Mouse (Mus musculus) stomach, postnatal 0 days (tissue): ENCODE results near the gene Kctd21.

Experiments used
- CTCF ChIP-seq: IDR thresholded peaks from 2 replicates; pipeline ENCODE4 v1.5.1; 2016; ENCODE audit warnings: antibody characterized with exemption, low read depth, mild to moderate bottlenecking, moderate library complexity
- EP300 ChIP-seq: optimal IDR thresholded peaks from 2 replicates; pipeline ENCODE3; 2016; ENCODE audit warnings: antibody characterized with exemption

- TF ChIP-seq EP300 (no peak), CTCF (no peak)
These were observed 47.2 kb downstream of the Kctd21 start for GRCm38 (mm10) chr7:97379304-97379703.
